Mouse (Mus musculus): ENCODE measurements at regions not wholly inside any gene's neighbourhood (a gene's known extent, or its start where the extent isn't known, plus 50 kb on each side); places are given as distances from the start of the nearest gene placed in this dataset.

GRCm38 (mm10) chr3:118500234-118500633 is 61.7 kb upstream of the Dpyd start:
- no peak for DNase-seq

- no peak for DNase-seq
Observed at GRCm38 (mm10) chr3:118507582-118508237, 54.2 kb upstream of the Dpyd start.

- no peak for DNase-seq
Observed at GRCm38 (mm10) chr3:118510837-118511236, 51.1 kb upstream of the Dpyd start.

GRCm38 (mm10) chr3:118511969-118512368 is 50.0 kb upstream of the Dpyd start:
- no peak for DNase-seq
